Mouse (Mus musculus): ENCODE results near the gene Zfp986.
"Not testable (repeated sequence)": the region's sequence is repeated elsewhere in the genome, so short reads cannot be mapped to it uniquely, and the experiment has no call there.

DNA sequence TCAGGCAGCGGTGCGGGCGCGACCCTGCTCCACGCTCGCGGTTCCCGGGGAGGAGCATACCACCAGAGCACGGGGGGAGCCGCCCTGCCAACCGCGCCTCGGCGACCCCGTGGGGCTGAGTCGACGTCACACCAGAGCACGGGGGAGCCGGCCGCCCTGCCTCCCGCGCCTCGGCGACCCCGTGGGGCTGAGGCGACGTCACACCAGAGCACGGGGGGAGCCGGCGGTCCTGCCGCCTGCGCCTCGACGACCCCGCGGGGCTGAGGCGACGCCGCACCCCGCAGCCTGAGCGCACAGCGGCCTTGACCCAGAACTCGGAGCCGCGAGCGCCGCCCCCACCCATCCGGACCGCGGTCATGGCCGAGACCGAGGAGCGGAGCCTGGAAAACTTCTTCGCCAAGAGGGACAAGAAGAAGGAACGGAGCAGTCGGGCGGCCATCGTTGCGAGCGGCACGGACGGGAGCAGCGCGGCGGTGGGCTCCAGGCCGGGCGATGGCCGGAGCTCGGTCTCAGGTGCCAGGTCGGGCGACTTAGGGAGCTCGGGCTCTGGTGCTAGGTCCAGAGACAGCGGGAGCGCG is 31.6 kb upstream of the Zfp986 start:
- TF ChIP-seq HCFC1 (IDR thresholded peaks at IDR 0.05; ENCODE audit: low read depth, low read length); GABPA (IDR thresholded peaks at IDR 0.05; ENCODE audit: insufficient replicate concordance, low read depth, low read length); CTCF (conservative IDR thresholded peaks at IDR 0.05 in 1 of 2, IDR thresholded peaks at IDR 0.05 in 1 of 2; ENCODE audit: low read depth in 2 of 2, low read length in 2 of 2); TCF12 (IDR thresholded peaks at IDR 0.05; ENCODE audit: low read depth, low read length); ETS1 (conservative IDR thresholded peaks at IDR 0.05; ENCODE audit: low read depth, low read length); CHD1 (IDR thresholded peaks at IDR 0.05; ENCODE audit: low read depth, low read length); POLR2A (IDR thresholded peaks at IDR 0.05; ENCODE audit: low read depth, low read length): not testable (repeated sequence)
